Mouse (Mus musculus) hindbrain, embryonic 11.5 days (tissue): ENCODE measurements around the gene Shc1. TPM values are rescaled to one million over a fixed set of nuclear protein-coding genes. Genes with fewer than 3 reads are reported as not detected.

Experiments used
- ATAC-seq: fragments of 200-750 bp; cut with Nextera tagmentation; 2 replicates; pipeline ENCODE4 v1.8.0; 2017; ENCODE audit warnings: mild to moderate bottlenecking, moderate TSS enrichment, moderate library complexity; ENCODE audit not compliant: low FRiP score
- DNase-seq: peaks from one replicate; pipeline ENCODE4 v3.0.0-alpha.2; 2015; ENCODE audit warnings: low spot score
- H3K27ac ChIP-seq: fragments of 300-500 bp; sonication (generic); 2 replicates; pipeline ENCODE4 v1.5.1; 2014; ENCODE audit warnings: mild to moderate bottlenecking, low read depth, low read length
- H3K27me3 ChIP-seq: fragments of 300-500 bp; sonication (generic); 2 replicates; pipeline ENCODE4 v1.6.1; 2014; ENCODE audit warnings: mild to moderate bottlenecking, low read length, moderate library complexity, mixed read lengths; ENCODE audit not compliant: control insufficient read depth, insufficient read depth
- H3K36me3 ChIP-seq: fragments of 300-500 bp; sonication (generic); 2 replicates; pipeline ENCODE4 v1.6.1; 2014; ENCODE audit warnings: mild to moderate bottlenecking, low read length, moderate library complexity, mixed read lengths; ENCODE audit not compliant: control insufficient read depth, insufficient read depth
- H3K4me1 ChIP-seq: fragments of 300-500 bp; sonication (generic); replicated peaks from 2 replicates; pipeline ENCODE4 v1.6.1; 2014; ENCODE audit warnings: low read length, mixed read lengths; ENCODE audit not compliant: control insufficient read depth, insufficient read depth
- H3K4me2 ChIP-seq: fragments of 300-500 bp; sonication (generic); replicated peaks from 2 replicates; pipeline ENCODE4 v1.6.1; 2014; ENCODE audit warnings: mild to moderate bottlenecking, low read depth, low read length
- H3K4me3 ChIP-seq: fragments of 300-500 bp; sonication (generic); 2 replicates; pipeline ENCODE4 v1.5.1; 2014; ENCODE audit warnings: low read depth, low read length
- H3K9ac ChIP-seq: fragments of 300-500 bp; sonication (generic); 2 replicates; pipeline ENCODE4 v1.6.1; 2014; ENCODE audit warnings: low read depth, low read length
- H3K9me3 ChIP-seq: fragments of 300-500 bp; sonication (generic); 2 replicates; pipeline ENCODE4 v1.6.1; 2016; ENCODE audit warnings: low read length; ENCODE audit not compliant: control insufficient read depth
- WGBS: fragments of 180-500 bp; shearing (Covaris S2); extraction: QIAGEN DNeasy Blood & Tissue Kit; methylation state at CpG from one replicate; pipeline ENCODE4 v1.1.7; 2014; 5-methylcytosine and 5-hydroxymethylcytosine counted together
- polyA plus RNA-seq: library from polyadenylated mRNA; unstranded; fragments of >200 nt; fragmentation: Nextera tagmentation; extraction: Ambion mirVana; gene quantifications from 2 replicates; pipeline ENCODE4 v1.2.1, GENCODE M21; 2014

Gene Shc1
- polyA plus RNA-seq, 1 experiment from 2014 or later: 32.2 TPM

- H3K36me3 ChIP-seq: no peaks in the 10 kb centered on the region
- H3K27me3 ChIP-seq: peaks cover 7% of the 10 kb centered on the region
- peaks cover 20% of the 10 kb centered on the region for H3K4me1 ChIP-seq
- H3K4me2 ChIP-seq: no peak overlapping the region; the same call in 1 of the 2 replicates
- ATAC-seq: no peak
- no peak overlapping the region for H3K9ac ChIP-seq
- WGBS: 78% methylated on average over 10 of the region's 11 CpGs
- no peak overlapping the region for H3K4me3 ChIP-seq
- DNase-seq: no peak
- H3K9me3 ChIP-seq: no peaks in the 10 kb centered on the region
- no peak overlapping the region for H3K27ac ChIP-seq
Observed at GRCm38 (mm10) chr3:89388134-89388881, 29.9 kb upstream of the Shc1 start.

- 74% methylated on average over 5 of the region's 6 CpGs for WGBS
Observed at GRCm38 (mm10) chr3:89388901-89389740, 29.1 kb upstream of the Shc1 start.

GRCm38 (mm10) chr3:89390111-89390515 lies 28.1 kb upstream of the Shc1 start:
- Histone ChIP-seq H3K9ac (no peak overlapping the region), H3K4me3 (no peak overlapping the region), H3K4me2 (no peak overlapping the region), H3K9me3 (no peaks in the 10 kb centered on the region), H3K27ac (no peak overlapping the region), H3K36me3 (no peaks in the 10 kb centered on the region), H3K27me3 (peaks cover 7% of the 10 kb centered on the region), H3K4me1 (peaks cover 25% of the 10 kb centered on the region)
- ATAC-seq: no peak
- WGBS: 56% methylated on average over 5 of the region's 5 CpGs
- DNase-seq: no peak

More at GRCm38 (mm10) chr3:89388901-89389740, 29.1 kb upstream of the Shc1 start:
- H3K4me1 ChIP-seq: peaks cover 20% of the 10 kb centered on the region
- H3K9me3 ChIP-seq: no peaks in the 10 kb centered on the region
- no peak overlapping the region for H3K27ac ChIP-seq
- ATAC-seq (no peak), DNase-seq (peak; percentile 41)
- H3K9ac ChIP-seq: no peak overlapping the region
- no peak overlapping the region for H3K4me3 ChIP-seq
- no peaks in the 10 kb centered on the region for H3K36me3 ChIP-seq
- no peak overlapping the region for H3K4me2 ChIP-seq
- H3K27me3 ChIP-seq: peaks cover 7% of the 10 kb centered on the region

- Histone ChIP-seq H3K4me1 (peaks cover 25% of the 10 kb centered on the region), H3K27ac (no peak overlapping the region)
- WGBS: 12% methylated on average over 19 of the region's 19 CpGs
Observed at GRCm38 (mm10) chr3:89390699-89391662, 27.3 kb upstream of the Shc1 start.

GRCm38 (mm10) chr3:89391663-89392511 lies 26.4 kb upstream of the Shc1 start:
- Histone ChIP-seq H3K4me2 (peak overlapping the region; percentile 97), H3K27me3 (peaks cover 16% of the 10 kb centered on the region), H3K36me3 (no peaks in the 10 kb centered on the region), H3K27ac (no peak overlapping the region), H3K4me3 (peak overlapping the region; percentile 47), H3K9ac (peak overlapping the region; percentile 55), H3K9me3 (no peaks in the 10 kb centered on the region), H3K4me1 (peaks cover 25% of the 10 kb centered on the region)
- DNase-seq (peak; percentile 62), ATAC-seq (no peak)
- WGBS: under 1% methylated on average over 44 of the region's 56 CpGs

More at GRCm38 (mm10) chr3:89390699-89391662, 27.3 kb upstream of the Shc1 start:
- Histone ChIP-seq H3K4me3 (peak overlapping the region; percentile 47), H3K4me2 (peak overlapping the region; percentile 97), H3K9me3 (no peaks in the 10 kb centered on the region), H3K27me3 (peaks cover 13% of the 10 kb centered on the region), H3K9ac (peak overlapping the region; percentile 55), H3K36me3 (no peaks in the 10 kb centered on the region)
- no peak for ATAC-seq
- DNase-seq: peak; percentile 14

- WGBS: 0% methylated on average over 16 of the region's 24 CpGs
- no peaks in the 10 kb centered on the region for H3K9me3 ChIP-seq
- DNase-seq (peak; percentile 43), ATAC-seq (no peak)
- H3K36me3 ChIP-seq: no peaks in the 10 kb centered on the region
- peaks cover 16% of the 10 kb centered on the region for H3K27me3 ChIP-seq
- peak overlapping the region; percentile 97 for H3K4me2 ChIP-seq
- H3K4me1 ChIP-seq: peaks cover 25% of the 10 kb centered on the region
- peak overlapping the region; percentile 47 for H3K4me3 ChIP-seq
- no peak overlapping the region for H3K27ac ChIP-seq
- peak overlapping the region; percentile 36; the same call in 1 of the 2 replicates for H3K9ac ChIP-seq
Observed at GRCm38 (mm10) chr3:89392871-89393311, 25.4 kb upstream of the Shc1 start.

GRCm38 (mm10) chr3:89393605-89394004 lies 24.6 kb upstream of the Shc1 start:
- Histone ChIP-seq H3K9me3 (no peaks in the 10 kb centered on the region), H3K4me1 (peaks cover 25% of the 10 kb centered on the region), H3K27ac (peak overlapping the region; percentile 77), H3K36me3 (no peaks in the 10 kb centered on the region), H3K4me3 (peak overlapping the region; percentile 47), H3K4me2 (peak overlapping the region; percentile 97), H3K9ac (peak overlapping the region; percentile 55), H3K27me3 (peaks cover 16% of the 10 kb centered on the region)
- under 1% methylated on average over 15 of the region's 15 CpGs for WGBS
- ATAC-seq (peak; percentile 94), DNase-seq (peak; percentile 94)
